Mouse (Mus musculus): Measurements from ENCODE around the gene Pecam1. TPM values are rescaled to one million over a fixed set of nuclear protein-coding genes. Genes with fewer than 3 reads are reported as not detected.
"Not testable (repeated sequence)": the region's sequence is repeated elsewhere in the genome, so short reads cannot be mapped to it uniquely, and the experiment has no call there.

Gene Pecam1
- total and polyA plus RNA-seq, 2 experiments from 2014 or later = 9.8 to 17.5 TPM

DNA sequence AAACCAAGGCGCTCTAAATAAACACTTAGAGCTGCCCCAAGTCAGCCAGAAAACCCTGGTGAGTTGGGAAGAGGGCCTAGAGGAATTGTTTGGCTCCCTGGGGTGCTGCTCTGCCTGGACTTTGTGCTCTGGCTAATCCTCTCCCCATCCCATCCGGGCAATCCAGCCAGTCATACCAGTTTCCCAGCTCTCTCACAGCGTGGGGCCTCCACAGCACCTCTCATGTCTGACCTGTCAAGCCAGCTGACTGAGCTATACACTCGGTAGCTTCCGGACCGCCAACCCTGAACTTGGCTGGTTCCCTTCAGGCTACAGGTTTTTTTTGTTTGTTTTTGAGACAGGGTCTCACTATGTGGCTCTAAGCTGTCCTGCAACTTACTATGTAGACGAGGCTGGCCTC lies 112.7 kb downstream of the Pecam1 start:
- 15% methylated on average over 7 of the region's 7 CpGs for WGBS
- ATAC-seq (ENCODE audit: low FRiP score) = no peak
- H3K27me3 ChIP-seq (ENCODE audit: insufficient read depth, low read length) = no peaks in the 10 kb centered on the region
- H3K9ac ChIP-seq (replicated peaks; ENCODE audit: low read length, poor library complexity, severe bottlenecking) = no peak overlapping the region
- H3K4me1 ChIP-seq (ENCODE audit: insufficient read depth, low read length) = no peaks in the 10 kb centered on the region
- no peak overlapping the region for H3K27ac ChIP-seq (ENCODE audit: low read depth, low read length)
- H3K36me3 ChIP-seq (ENCODE audit: insufficient read depth, low read length) = no peaks in the 10 kb centered on the region
- no peak overlapping the region for H3K4me3 ChIP-seq (ENCODE audit: low read depth, low read length)
- no peak for TF ChIP-seq CTCF (IDR thresholded peaks at IDR 0.05)
- no peaks in the 10 kb centered on the region for H3K9me3 ChIP-seq (ENCODE audit: low read length)
- no peak for DNase-seq (ENCODE audit: low spot score)
- H3K4me2 ChIP-seq (ENCODE audit: low read depth, low read length, poor library complexity, severe bottlenecking) = no peak overlapping the region

DNA sequence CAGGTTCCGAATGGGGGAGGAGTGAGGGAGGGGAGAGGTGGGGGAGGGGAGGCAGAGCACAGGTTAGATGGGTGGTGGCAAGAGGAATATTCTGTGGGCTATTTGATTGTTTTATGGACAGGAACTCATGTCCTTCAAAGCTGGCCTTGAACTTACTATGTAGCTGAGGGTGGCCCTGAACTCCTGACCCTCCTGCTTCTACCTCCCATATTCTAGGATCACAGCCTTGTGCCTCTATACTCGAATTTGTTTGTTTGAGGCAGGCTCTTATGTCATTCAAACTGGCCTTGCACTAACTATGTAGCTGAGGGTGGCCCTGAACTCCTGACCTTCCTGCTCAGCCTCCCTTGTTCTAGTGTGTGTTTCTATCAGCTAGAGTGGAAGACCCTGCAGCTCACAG lies 114.5 kb downstream of the Pecam1 start:
- Histone ChIP-seq H3K9ac (replicated peaks; ENCODE audit: low read length, poor library complexity, severe bottlenecking) (no peak overlapping the region), H3K4me3 (ENCODE audit: low read depth, low read length) (no peak overlapping the region), H3K4me1 (ENCODE audit: insufficient read depth, low read length) (no peaks in the 10 kb centered on the region), H3K27me3 (ENCODE audit: insufficient read depth, low read length) (no peaks in the 10 kb centered on the region), H3K27ac (ENCODE audit: low read depth, low read length) (no peak overlapping the region), H3K9me3 (ENCODE audit: low read length) (no peaks in the 10 kb centered on the region), H3K4me2 (ENCODE audit: low read depth, low read length, poor library complexity, severe bottlenecking) (no peak overlapping the region), H3K36me3 (ENCODE audit: insufficient read depth, low read length) (no peaks in the 10 kb centered on the region)
- no peak for ATAC-seq (ENCODE audit: low FRiP score)
- DNase-seq (ENCODE audit: low spot score) = no peak
- 44% methylated on average over 2 of the region's 2 CpGs for WGBS
- no peak for TF ChIP-seq CTCF (IDR thresholded peaks at IDR 0.05)

DNA sequence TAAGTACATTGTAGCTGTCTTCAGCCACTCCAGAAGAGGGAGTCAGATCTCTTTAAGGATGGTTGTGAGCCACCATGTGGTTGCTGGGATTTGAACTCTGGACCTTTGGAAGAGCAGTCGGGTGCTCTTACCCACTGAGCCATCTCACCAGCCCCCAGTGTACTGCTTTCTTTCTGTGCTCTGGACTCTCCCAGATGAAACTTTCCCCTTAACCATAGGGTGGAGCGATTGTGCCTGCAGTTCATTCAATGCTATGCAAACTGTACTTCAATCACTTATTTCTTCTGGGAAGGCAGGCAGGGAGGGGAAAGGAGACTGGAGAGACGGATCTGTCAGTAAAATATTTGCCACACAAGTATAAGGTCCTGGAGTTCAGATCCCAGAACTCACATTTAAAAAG lies 116.3 kb downstream of the Pecam1 start:
- not testable (repeated sequence) for H3K4me3 ChIP-seq (ENCODE audit: low read depth, low read length); H3K36me3 ChIP-seq (ENCODE audit: insufficient read depth, low read length); H3K4me1 ChIP-seq (ENCODE audit: insufficient read depth, low read length); ATAC-seq (ENCODE audit: low FRiP score); H3K9ac ChIP-seq (replicated peaks; ENCODE audit: low read length, poor library complexity, severe bottlenecking); H3K27ac ChIP-seq (ENCODE audit: low read depth, low read length); H3K27me3 ChIP-seq (ENCODE audit: insufficient read depth, low read length); H3K9me3 ChIP-seq (ENCODE audit: low read length); DNase-seq (ENCODE audit: low spot score); H3K4me2 ChIP-seq (ENCODE audit: low read depth, low read length, poor library complexity, severe bottlenecking)
- 97% methylated on average over 3 of the region's 3 CpGs for WGBS

DNA sequence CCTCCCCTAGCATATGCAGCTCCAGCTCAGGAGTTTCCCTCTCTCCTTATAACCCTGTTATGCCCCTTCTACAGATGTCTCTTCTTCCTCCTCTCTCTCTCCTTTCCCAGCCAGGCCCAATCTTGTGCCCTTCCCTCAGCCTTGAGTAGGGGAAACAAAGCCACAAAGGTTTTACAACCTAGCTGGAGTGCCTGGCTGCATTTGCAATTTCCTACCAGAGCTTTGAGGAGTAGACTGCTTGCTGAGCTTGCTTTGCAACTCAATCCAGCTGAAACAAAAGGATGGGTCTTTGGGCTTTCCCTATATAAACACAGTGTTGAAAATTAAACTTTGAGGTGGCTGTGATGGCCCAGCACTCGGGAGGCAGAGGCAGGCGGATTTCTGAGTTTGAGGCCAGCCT lies 117.0 kb downstream of the Pecam1 start:
- WGBS = 86% methylated on average over 2 of the region's 2 CpGs
- no peak overlapping the region for H3K4me3 ChIP-seq (ENCODE audit: low read depth, low read length)
- no peaks in the 10 kb centered on the region for H3K36me3 ChIP-seq (ENCODE audit: insufficient read depth, low read length)
- no peak for TF ChIP-seq CTCF (IDR thresholded peaks at IDR 0.05)
- no peak for ATAC-seq (ENCODE audit: low FRiP score)
- no peaks in the 10 kb centered on the region for H3K4me1 ChIP-seq (ENCODE audit: insufficient read depth, low read length)
- no peak for DNase-seq (ENCODE audit: low spot score)
- H3K9me3 ChIP-seq (ENCODE audit: low read length) = no peaks in the 10 kb centered on the region
- no peak overlapping the region for H3K9ac ChIP-seq (replicated peaks; ENCODE audit: low read length, poor library complexity, severe bottlenecking)
- H3K4me2 ChIP-seq (ENCODE audit: low read depth, low read length, poor library complexity, severe bottlenecking) = no peak overlapping the region
- no peaks in the 10 kb centered on the region for H3K27me3 ChIP-seq (ENCODE audit: insufficient read depth, low read length)
- no peak overlapping the region for H3K27ac ChIP-seq (ENCODE audit: low read depth, low read length)

DNA sequence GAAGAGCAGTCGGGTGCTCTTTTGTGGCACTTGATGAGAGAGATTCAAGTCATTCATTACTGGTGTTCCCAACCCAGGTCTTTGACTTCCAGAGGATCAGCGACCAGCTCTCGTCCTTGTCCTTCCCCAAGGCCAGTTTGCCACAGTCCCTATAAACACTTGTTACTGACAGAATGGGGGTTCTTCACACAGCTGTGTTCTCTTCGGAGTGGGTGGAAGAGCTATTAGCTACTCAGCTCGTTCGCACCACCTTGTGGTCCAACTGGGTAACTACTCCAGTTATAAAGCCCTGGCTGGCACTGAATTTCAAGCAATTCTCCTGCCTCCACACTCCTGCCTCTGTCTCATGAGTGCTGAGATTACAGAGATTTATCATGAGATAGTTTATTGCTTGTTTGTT lies 122.7 kb downstream of the Pecam1 start:
- Histone ChIP-seq H3K4me2 (ENCODE audit: low read depth, low read length, poor library complexity, severe bottlenecking) (no peak overlapping the region), H3K4me3 (ENCODE audit: low read depth, low read length) (no peak overlapping the region), H3K36me3 (ENCODE audit: insufficient read depth, low read length) (no peaks in the 10 kb centered on the region), H3K27me3 (ENCODE audit: insufficient read depth, low read length) (no peaks in the 10 kb centered on the region), H3K27ac (ENCODE audit: low read depth, low read length) (no peak overlapping the region), H3K9me3 (ENCODE audit: low read length) (no peaks in the 10 kb centered on the region), H3K4me1 (ENCODE audit: insufficient read depth, low read length) (no peaks in the 10 kb centered on the region), H3K9ac (replicated peaks; ENCODE audit: low read length, poor library complexity, severe bottlenecking) (no peak overlapping the region)
- 16% methylated on average over 6 of the region's 6 CpGs for WGBS
- ATAC-seq (ENCODE audit: low FRiP score) (no peak), DNase-seq (ENCODE audit: low spot score) (peak; percentile 84)
- TF ChIP-seq CTCF (IDR thresholded peaks at IDR 0.05) = peak; percentile 94

DNA sequence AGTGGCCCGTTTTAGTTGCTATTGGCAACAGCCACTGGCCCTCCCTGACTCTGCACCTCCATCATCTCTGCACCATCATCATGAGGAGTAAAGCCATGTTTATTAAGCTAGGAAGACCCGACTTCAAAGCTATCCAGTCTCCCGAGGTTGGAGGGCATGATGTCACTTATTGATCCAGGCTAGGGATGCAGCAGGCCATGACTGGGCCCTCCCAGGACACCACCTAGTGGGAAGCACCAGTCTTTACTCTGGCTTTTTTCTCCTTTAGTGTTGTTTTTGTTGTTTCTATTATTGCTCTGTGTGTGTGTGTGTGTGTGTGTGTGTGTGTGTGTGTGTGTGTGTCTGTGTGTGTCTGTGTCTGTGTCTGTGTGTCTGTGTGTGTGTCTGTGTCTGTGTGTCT lies 124.9 kb downstream of the Pecam1 start:
- no peak overlapping the region for H3K27ac ChIP-seq (ENCODE audit: low read depth, low read length)
- DNase-seq (ENCODE audit: low spot score) = no peak
- H3K4me1 ChIP-seq (ENCODE audit: insufficient read depth, low read length) = no peaks in the 10 kb centered on the region
- 29% methylated on average over 3 of the region's 3 CpGs for WGBS
- peak; percentile 26; the same call in 1 of the 2 replicates for TF ChIP-seq CTCF (IDR thresholded peaks at IDR 0.05)
- no peak overlapping the region for H3K9ac ChIP-seq (replicated peaks; ENCODE audit: low read length, poor library complexity, severe bottlenecking)
- H3K4me2 ChIP-seq (ENCODE audit: low read depth, low read length, poor library complexity, severe bottlenecking) = no peak overlapping the region
- H3K27me3 ChIP-seq (ENCODE audit: insufficient read depth, low read length) = no peaks in the 10 kb centered on the region
- no peak for ATAC-seq (ENCODE audit: low FRiP score)
- H3K9me3 ChIP-seq (ENCODE audit: low read length) = no peaks in the 10 kb centered on the region
- H3K4me3 ChIP-seq (ENCODE audit: low read depth, low read length) = no peak overlapping the region
- H3K36me3 ChIP-seq (ENCODE audit: insufficient read depth, low read length) = no peaks in the 10 kb centered on the region

All from midbrain, postnatal 0 days (tissue).